Mouse (Mus musculus) activated CD4-positive, CD25-positive, alpha-beta regulatory T cell, adult 4 months (primary cell): ENCODE data around the gene Fgf11. TPM values are rescaled to one million over a fixed set of nuclear protein-coding genes. Genes with fewer than 3 reads are reported as not detected.

Source experiments
- ATAC-seq: one replicate; pipeline ENCODE4 v1.8.0; 2017
- polyA plus RNA-seq, 2 experiments: library from polyadenylated mRNA; unstranded; fragments of 100-300 nt; shearing (Covaris generic); gene quantifications; one replicate each; pipeline ENCODE4 v1.2.1; 2017

The Fgf11 gene
- not detected for polyA plus RNA-seq

GRCm38 (mm10) chr11:69801379-69801977, at the start of gene Fgf11:
Gene Fgf11, minus strand, starts transcription at chr11:69801857.
- no peak for ATAC-seq

- ATAC-seq: no peak
Measured at GRCm38 (mm10) chr11:69850754-69851153, 49.1 kb upstream of the Fgf11 start.

- no peak for ATAC-seq
Measured at GRCm38 (mm10) chr11:69849884-69850283, 48.2 kb upstream of the Fgf11 start.

- no peak for ATAC-seq
Measured at GRCm38 (mm10) chr11:69849128-69849527, 47.5 kb upstream of the Fgf11 start.

GRCm38 (mm10) chr11:69848021-69848420, 46.4 kb upstream of the Fgf11 start:
- ATAC-seq: no peak

- peak; percentile 50 for ATAC-seq
Measured at GRCm38 (mm10) chr11:69846738-69847688, 45.4 kb upstream of the Fgf11 start.

- peak; percentile 80 for ATAC-seq
Measured at GRCm38 (mm10) chr11:69846198-69846680, 44.6 kb upstream of the Fgf11 start, which contains the start of gene Plscr3. Gene Plscr3, plus strand, starts transcription at chr11:69846376.

- ATAC-seq: peak; percentile 16
Measured at GRCm38 (mm10) chr11:69838714-69839104, 37.1 kb upstream of the Fgf11 start.

- peak; percentile 87 for ATAC-seq
Measured at GRCm38 (mm10) chr11:69837952-69838713, 36.5 kb upstream of the Fgf11 start, which contains the start of gene Tmem256. Gene Tmem256, plus strand, starts transcription at chr11:69838514.

- ATAC-seq: no peak
Measured at GRCm38 (mm10) chr11:69837604-69837951, 35.9 kb upstream of the Fgf11 start, which contains the start of gene Nlgn2. Gene Nlgn2, minus strand, starts transcription at chr11:69837784.

- no peak for ATAC-seq
Measured at GRCm38 (mm10) chr11:69836703-69837576, 35.3 kb upstream of the Fgf11 start.

- ATAC-seq: no peak
Measured at GRCm38 (mm10) chr11:69835966-69836335, 34.3 kb upstream of the Fgf11 start.

- ATAC-seq: no peak
Measured at GRCm38 (mm10) chr11:69835326-69835965, 33.8 kb upstream of the Fgf11 start.

- ATAC-seq: peak; percentile 9
Measured at GRCm38 (mm10) chr11:69834001-69834549, 32.4 kb upstream of the Fgf11 start.

- ATAC-seq: no peak
Measured at GRCm38 (mm10) chr11:69833554-69833953, 31.9 kb upstream of the Fgf11 start.

- ATAC-seq: no peak
Measured at GRCm38 (mm10) chr11:69828832-69829231, 27.2 kb upstream of the Fgf11 start.

- ATAC-seq: no peak
Measured at GRCm38 (mm10) chr11:69823456-69823855, 21.8 kb upstream of the Fgf11 start.

- no peak for ATAC-seq
Measured at GRCm38 (mm10) chr11:69822080-69822479, 20.4 kb upstream of the Fgf11 start, which contains the start of gene Spem1. Gene Spem1, minus strand, starts transcription at chr11:69822180.

GRCm38 (mm10) chr11:69818871-69819270, 17.2 kb upstream of the Fgf11 start:
- ATAC-seq: no peak

- no peak for ATAC-seq
Measured at GRCm38 (mm10) chr11:69818365-69818764, 16.7 kb upstream of the Fgf11 start, which contains the start of gene Spem2. Gene Spem2, minus strand, starts transcription at chr11:69818465.

GRCm38 (mm10) chr11:69816520-69816919, 14.9 kb upstream of the Fgf11 start:
- no peak for ATAC-seq
